Mouse (Mus musculus): ENCODE results near the gene Atxn2. TPM values are rescaled to one million over a fixed set of nuclear protein-coding genes. Genes with fewer than 3 reads are reported as not detected.

The Atxn2 gene
- total and polyA plus RNA-seq, 3 experiments: 7.7 to 58.4 (median 8.3) TPM

DNA sequence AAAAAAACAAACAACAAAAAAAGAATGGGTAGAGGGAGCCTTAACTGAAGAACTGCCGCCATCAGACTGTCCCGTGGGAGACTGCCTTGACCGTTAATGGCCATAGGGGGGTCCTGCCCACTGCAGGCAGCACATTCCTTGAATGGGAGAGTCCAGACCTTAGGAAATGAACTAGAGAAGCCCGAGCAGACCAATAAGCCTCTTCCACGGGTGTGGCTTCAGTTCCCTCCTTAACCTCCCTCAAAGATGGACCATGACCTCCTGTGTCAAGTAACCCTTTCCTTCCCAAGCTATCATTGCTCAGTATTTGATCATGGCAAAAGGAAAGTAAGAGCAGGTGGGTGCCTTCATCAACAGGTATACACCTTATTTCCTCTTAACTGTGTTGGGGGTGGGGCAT, 150.8 kb downstream of the Atxn2 start:
- TF ChIP-seq ZMIZ1 (IDR thresholded peaks at IDR 0.05; ENCODE audit: low read depth, low read length): no peak
- TF ChIP-seq MXI1 (IDR thresholded peaks at IDR 0.05; ENCODE audit: low read depth, low read length): no peak
- no peak for TF ChIP-seq EP300 (IDR thresholded peaks at IDR 0.05; ENCODE audit: low read length)
- no peak for TF ChIP-seq CTCF (conservative IDR thresholded peaks at IDR 0.05 in 1 of 2, IDR thresholded peaks at IDR 0.05 in 1 of 2; ENCODE audit: low read depth in 2 of 2, low read length in 2 of 2)
- no peak for TF ChIP-seq USF2 (conservative IDR thresholded peaks at IDR 0.05; ENCODE audit: low read depth, low read length)
- TF ChIP-seq MEF2A (IDR thresholded peaks at IDR 0.05; ENCODE audit: borderline replicate concordance, low read depth, low read length): no peak
- no peak for TF ChIP-seq JUN (IDR thresholded peaks at IDR 0.05; ENCODE audit: insufficient read depth, low read depth, low read length)
- TF ChIP-seq PAX5 (IDR thresholded peaks at IDR 0.05; ENCODE audit: low read length): no peak
- no peak for TF ChIP-seq SMC3 (IDR thresholded peaks at IDR 0.05; ENCODE audit: low read depth, low read length)
- TF ChIP-seq TBP (conservative IDR thresholded peaks at IDR 0.05; ENCODE audit: low read depth, low read length): no peak
- TF ChIP-seq GABPA (IDR thresholded peaks at IDR 0.05; ENCODE audit: insufficient replicate concordance, low read depth, low read length): no peak
- no peak for TF ChIP-seq NELFE (IDR thresholded peaks at IDR 0.05; ENCODE audit: low read depth, low read length)
- no peak for TF ChIP-seq NRF1 (IDR thresholded peaks at IDR 0.05; ENCODE audit: low read depth, low read length)
- no peak for TF ChIP-seq ELF1 (IDR thresholded peaks at IDR 0.05; ENCODE audit: low read depth, low read length)
- no peak for TF ChIP-seq ETS1 (conservative IDR thresholded peaks at IDR 0.05; ENCODE audit: low read depth, low read length)
- no peaks in the 10 kb centered on the region for H3K79me2 ChIP-seq (replicated peaks; ENCODE audit: control insufficient read depth, extremely low read depth, insufficient read depth, poor library complexity, severe bottlenecking)
- H3K9ac ChIP-seq (ENCODE audit: insufficient read depth, low read depth): no peak overlapping the region
- peaks cover 2% of the 10 kb centered on the region for H3K9me3 ChIP-seq (replicated peaks; ENCODE audit: low read length)
- DNase-seq (ENCODE audit: extremely low read depth): no peak
- dilution Hi-C loops (cut with MboI; ENCODE audit: extremely low pct_ligation_motif_present, extremely low pct_unique_long_range_greater_than_20kb, low sequenced_read_pairs) (no loop called here), in situ Hi-C loops (cut with MboI; ENCODE audit: low pct_ligation_motif_present, low pct_unique_long_range_greater_than_20kb, low sequenced_read_pairs) (loop anchor here (10.0 kb wide), 1 partner anchor 143 kb away; no protein-coding TSS in a partner anchor)
- peaks cover 51% of the 10 kb centered on the region for H3K27me3 ChIP-seq (replicated peaks)
- no peaks in the 10 kb centered on the region for H3K36me3 ChIP-seq (replicated peaks in 1 of 2; ENCODE audit: control insufficient read depth in 1 of 2, insufficient read depth in 1 of 2, low read length in 1 of 2)
- no peak overlapping the region for H3K4me2 ChIP-seq (ENCODE audit: insufficient read depth, low read depth, poor library complexity, severe bottlenecking)
- no peaks in the 10 kb centered on the region for H3K4me1 ChIP-seq (ENCODE audit: control insufficient read depth in 1 of 2, insufficient read depth in 2 of 2)
- H3K4me3 ChIP-seq (replicated peaks in 1 of 3; ENCODE audit: low read depth in 2 of 3, low read length in 2 of 3, poor library complexity in 1 of 3): no peak overlapping the region
- H3K27ac ChIP-seq (ENCODE audit: insufficient read depth, low read depth): no peak overlapping the region

GRCm38 (mm10) chr5:121864330-121864729, 153.2 kb downstream of the Atxn2 start:
- Histone ChIP-seq H3K4me2 (ENCODE audit: insufficient read depth, low read depth, poor library complexity, severe bottlenecking) (no peak overlapping the region), H3K27ac (ENCODE audit: insufficient read depth, low read depth) (no peak overlapping the region), H3K9me3 (replicated peaks; ENCODE audit: low read length) (no peaks in the 10 kb centered on the region), H3K79me2 (replicated peaks; ENCODE audit: control insufficient read depth, extremely low read depth, insufficient read depth, poor library complexity, severe bottlenecking) (no peaks in the 10 kb centered on the region), H3K4me1 (ENCODE audit: control insufficient read depth in 1 of 2, insufficient read depth in 2 of 2) (no peaks in the 10 kb centered on the region), H3K27me3 (replicated peaks) (peaks cover 61% of the 10 kb centered on the region), H3K9ac (ENCODE audit: insufficient read depth, low read depth) (no peak overlapping the region), H3K4me3 (replicated peaks in 1 of 3; ENCODE audit: low read depth in 2 of 3, low read length in 2 of 3, poor library complexity in 1 of 3) (no peak overlapping the region), H3K36me3 (replicated peaks in 1 of 2; ENCODE audit: control insufficient read depth in 1 of 2, insufficient read depth in 1 of 2, low read length in 1 of 2) (no peaks in the 10 kb centered on the region)
- TF ChIP-seq TCF12 (IDR thresholded peaks at IDR 0.05; ENCODE audit: low read depth, low read length) (no peak), USF1 (IDR thresholded peaks at IDR 0.05; ENCODE audit: low read depth, low read length) (no peak), RCOR1 (conservative IDR thresholded peaks at IDR 0.05; ENCODE audit: low read depth, low read length) (no peak), MAFK (IDR thresholded peaks at IDR 0.05; ENCODE audit: insufficient replicate concordance, low read length) (no peak)
- dilution Hi-C loops (cut with MboI; ENCODE audit: extremely low pct_ligation_motif_present, extremely low pct_unique_long_range_greater_than_20kb, low sequenced_read_pairs) (no loop called here), in situ Hi-C loops (cut with MboI; ENCODE audit: low pct_ligation_motif_present, low pct_unique_long_range_greater_than_20kb, low sequenced_read_pairs) (loop anchor here (10.0 kb wide), 1 partner anchor 140 kb away; no protein-coding TSS in a partner anchor)
- no peak for DNase-seq (ENCODE audit: extremely low read depth)

Other genes with a start within 250 kb of the Atxn2 start
- gene Adam1b, start 207.9 kb upstream of the Atxn2 start, total RNA-seq (2012; rRNA removed): 0.04 TPM in 1 of 2 replicates, not detected in the other
- gene Adam1b, start 207.9 kb upstream of the Atxn2 start, total RNA-seq (2014; rRNA removed): not detected in 2 replicates
- gene Adam1b, start 207.9 kb upstream of the Atxn2 start, polyA plus RNA-seq (2012; ENCODE audit: insufficient read length, low read depth): 0.08 TPM in 1 of 2 replicates, not detected in the other
- gene Adam1a, start 165.9 kb upstream of the Atxn2 start, total RNA-seq (2012; rRNA removed): 1.6 and 1.8 TPM in 2 replicates
- 1.2 and 2.2 TPM in 2 replicates for gene Adam1a, start 165.9 kb upstream of the Atxn2 start, total RNA-seq (2014; rRNA removed)
- 1.3 TPM in 2 replicates for gene Adam1a, start 165.9 kb upstream of the Atxn2 start, polyA plus RNA-seq (2012; ENCODE audit: insufficient read length, low read depth)
- gene Gm42878, start 165.9 kb upstream of the Atxn2 start, total RNA-seq (2012; rRNA removed): 0.13 TPM in 1 of 2 replicates, not detected in the other
- gene Gm42878, start 165.9 kb upstream of the Atxn2 start, total RNA-seq (2014; rRNA removed): 0.58 and 1.0 TPM in 2 replicates
- not detected in 2 replicates for gene Gm42878, start 165.9 kb upstream of the Atxn2 start, polyA plus RNA-seq (2012; ENCODE audit: insufficient read length, low read depth)
- 48.3 and 62.6 TPM in 2 replicates for gene Mapkapk5, start 165.4 kb upstream of the Atxn2 start, total RNA-seq (2012; rRNA removed)
- 84.8 and 106 TPM in 2 replicates for gene Mapkapk5, start 165.4 kb upstream of the Atxn2 start, total RNA-seq (2014; rRNA removed)
- gene Mapkapk5, start 165.4 kb upstream of the Atxn2 start, polyA plus RNA-seq (2012; ENCODE audit: insufficient read length, low read depth): 82.9 and 90.7 TPM in 2 replicates
- 56.2 and 73.9 TPM in 2 replicates for gene Aldh2, start 117.5 kb upstream of the Atxn2 start, total RNA-seq (2012; rRNA removed)
- 58.9 and 66.0 TPM in 2 replicates for gene Aldh2, start 117.5 kb upstream of the Atxn2 start, total RNA-seq (2014; rRNA removed)
- gene Aldh2, start 117.5 kb upstream of the Atxn2 start, polyA plus RNA-seq (2012; ENCODE audit: insufficient read length, low read depth): 139 and 143 TPM in 2 replicates
- 2.9 and 4.1 TPM in 2 replicates for gene Acad12, start 92.4 kb upstream of the Atxn2 start, total RNA-seq (2012; rRNA removed)
- gene Acad12, start 92.4 kb upstream of the Atxn2 start, total RNA-seq (2014; rRNA removed): 2.3 and 3.0 TPM in 2 replicates
- 1.9 and 2.7 TPM in 2 replicates for gene Acad12, start 92.4 kb upstream of the Atxn2 start, polyA plus RNA-seq (2012; ENCODE audit: insufficient read length, low read depth)
- 2.2 and 4.2 TPM in 2 replicates for gene Acad10, start 50.8 kb upstream of the Atxn2 start, total RNA-seq (2012; rRNA removed)
- gene Acad10, start 50.8 kb upstream of the Atxn2 start, total RNA-seq (2014; rRNA removed): 2.4 and 2.7 TPM in 2 replicates
- 2.1 and 2.7 TPM in 2 replicates for gene Acad10, start 50.8 kb upstream of the Atxn2 start, polyA plus RNA-seq (2012; ENCODE audit: insufficient read length, low read depth)
- 23.7 and 27.4 TPM in 2 replicates for gene Brap, start 50.8 kb upstream of the Atxn2 start, total RNA-seq (2012; rRNA removed)
- gene Brap, start 50.8 kb upstream of the Atxn2 start, total RNA-seq (2014; rRNA removed): 29.0 and 33.3 TPM in 2 replicates
- gene Brap, start 50.8 kb upstream of the Atxn2 start, polyA plus RNA-seq (2012; ENCODE audit: insufficient read length, low read depth): 28.0 and 29.8 TPM in 2 replicates
- gene Sh2b3, start 126.3 kb downstream of the Atxn2 start, total RNA-seq (2012; rRNA removed): 27.8 and 35.4 TPM in 2 replicates
- 21.3 and 22.8 TPM in 2 replicates for gene Sh2b3, start 126.3 kb downstream of the Atxn2 start, total RNA-seq (2014; rRNA removed)
- gene Sh2b3, start 126.3 kb downstream of the Atxn2 start, polyA plus RNA-seq (2012; ENCODE audit: insufficient read length, low read depth): 32.4 and 38.3 TPM in 2 replicates
- 3.7 and 4.5 TPM in 2 replicates for gene Pheta1, start 137.6 kb downstream of the Atxn2 start, total RNA-seq (2012; rRNA removed)
- 1.8 and 2.0 TPM in 2 replicates for gene Pheta1, start 137.6 kb downstream of the Atxn2 start, total RNA-seq (2014; rRNA removed)
- gene Pheta1, start 137.6 kb downstream of the Atxn2 start, polyA plus RNA-seq (2012; ENCODE audit: insufficient read length, low read depth): 1.2 and 1.4 TPM in 2 replicates

Measured in CH12.LX (cell line).